Mouse (Mus musculus) neural tube, embryonic 14.5 days (tissue): ENCODE results near the gene Pxn. TPM values are rescaled to one million over a fixed set of nuclear protein-coding genes. Genes with fewer than 3 reads are reported as not detected.
A peak's percentile ranks its signal among the peaks of the same experiment; 100 is the strongest.

Experiments used
- ATAC-seq: fragments of 200-750 bp; cut with Nextera tagmentation; 2 replicates; pipeline ENCODE4 v1.8.0; 2017; ENCODE audit warnings: low read depth, mild to moderate bottlenecking, moderate TSS enrichment, moderate library complexity
- H3K27ac ChIP-seq: fragments of 300-500 bp; sonication (generic); 2 replicates; pipeline ENCODE4 v1.5.1; 2014; ENCODE audit warnings: low read depth, mild to moderate bottlenecking, control low read depth, low read length, moderate library complexity, mixed read lengths
- H3K27me3 ChIP-seq: fragments of 300-500 bp; sonication (generic); 2 replicates; pipeline ENCODE4 v1.6.1; 2014; ENCODE audit warnings: low read length; ENCODE audit not compliant: control insufficient read depth, insufficient read depth
- H3K36me3 ChIP-seq: fragments of 300-500 bp; sonication (generic); 2 replicates; pipeline ENCODE4 v1.6.1; 2014; ENCODE audit warnings: low read length, mixed read lengths; ENCODE audit not compliant: control insufficient read depth, insufficient read depth
- H3K4me1 ChIP-seq: fragments of 300-500 bp; sonication (generic); 2 replicates; pipeline ENCODE4 v1.6.1; 2014; ENCODE audit warnings: low read length; ENCODE audit not compliant: control insufficient read depth, insufficient read depth
- H3K4me2 ChIP-seq: fragments of 300-500 bp; sonication (generic); 2 replicates; pipeline ENCODE4 v1.6.1; 2014; ENCODE audit warnings: mild to moderate bottlenecking, low read depth, low read length, control low read depth
- H3K4me3 ChIP-seq: fragments of 300-500 bp; sonication (generic); 2 replicates; pipeline ENCODE4 v1.5.1; 2014; ENCODE audit warnings: low read depth, low read length, control low read depth, mixed read lengths
- H3K9ac ChIP-seq: fragments of 300-500 bp; sonication (generic); replicated peaks from 2 replicates; pipeline ENCODE4 v1.6.1; 2014; ENCODE audit warnings: low read depth, mild to moderate bottlenecking, control low read depth, low read length, mixed read lengths
- H3K9me3 ChIP-seq: fragments of 300-500 bp; sonication (generic); 2 replicates; pipeline ENCODE4 v1.6.1; 2016; ENCODE audit warnings: low read length; ENCODE audit not compliant: control insufficient read depth
- WGBS: fragments of 180-500 bp; shearing (Covaris S2); extraction: QIAGEN DNeasy Blood & Tissue Kit; methylation state at CpG from one replicate; pipeline ENCODE4 v1.1.7; 2014; 5-methylcytosine and 5-hydroxymethylcytosine counted together
- polyA plus RNA-seq: library from polyadenylated mRNA; unstranded; fragments of >200 nt; fragmentation: Nextera tagmentation; extraction: Ambion mirVana; gene quantifications from 2 replicates; pipeline ENCODE4 v1.2.1, GENCODE M21; 2014

Gene Pxn
- polyA plus RNA-seq, 1 experiment from 2014 or later, result 8.5 TPM

DNA sequence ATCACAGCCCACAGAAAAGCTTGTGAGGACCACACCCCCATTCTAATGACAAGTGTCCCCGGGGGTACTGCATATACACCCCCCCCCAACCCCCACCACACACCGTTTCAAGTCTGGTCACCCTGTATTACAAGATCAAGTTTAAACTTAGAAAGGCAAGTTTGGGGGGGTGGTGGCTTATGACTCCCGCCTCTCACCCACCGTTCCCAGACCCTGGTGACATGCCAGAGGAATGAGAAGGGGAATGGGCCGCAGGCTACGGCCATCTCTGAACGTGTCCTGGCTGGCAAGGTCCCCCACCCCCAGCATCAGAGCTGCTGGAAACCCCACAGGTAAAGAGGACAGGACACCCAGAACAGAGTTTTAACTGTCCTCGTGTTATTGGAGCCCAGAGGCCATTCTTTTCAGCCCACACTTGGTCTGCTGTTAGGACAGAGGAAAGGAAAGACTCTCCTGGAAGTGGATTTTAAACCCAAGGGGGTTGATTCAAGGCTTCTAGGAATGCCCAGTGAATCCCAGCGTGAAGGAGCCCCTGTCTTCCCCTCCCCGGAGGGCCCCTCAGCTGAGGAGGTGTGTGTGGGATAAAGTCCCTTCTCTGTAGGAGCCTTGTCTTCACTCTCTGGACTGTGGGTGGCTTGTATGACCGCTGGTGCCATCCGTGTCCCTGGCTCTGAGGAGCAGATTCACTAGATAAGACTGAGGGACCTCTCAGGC, 948 bp downstream of the Pxn start:
- Histone ChIP-seq H3K9ac (peak overlapping the region; percentile 76), H3K27me3 (no peaks in the 10 kb centered on the region), H3K27ac (no peak overlapping the region), H3K4me1 (peaks cover 27% of the 10 kb centered on the region), H3K9me3 (no peaks in the 10 kb centered on the region), H3K4me3 (peak overlapping the region; percentile 75), H3K4me2 (peak overlapping the region; percentile 82), H3K36me3 (no peaks in the 10 kb centered on the region)
- WGBS, result 36% methylated on average over 12 of the region's 12 CpGs
- no peak for ATAC-seq

- H3K4me3 ChIP-seq, result peak overlapping the region; percentile 75
- no peaks in the 10 kb centered on the region for H3K36me3 ChIP-seq
- peak overlapping the region; percentile 82 for H3K4me2 ChIP-seq
- no peaks in the 10 kb centered on the region for H3K27me3 ChIP-seq
- H3K9ac ChIP-seq, result peak overlapping the region; percentile 76; the same call in 1 of the 2 replicates
- no peaks in the 10 kb centered on the region for H3K9me3 ChIP-seq
- no peak for ATAC-seq
- peaks cover 27% of the 10 kb centered on the region for H3K4me1 ChIP-seq
- WGBS, result 54% methylated on average over 18 of the region's 18 CpGs
- H3K27ac ChIP-seq, result no peak overlapping the region
Measured at GRCm38 (mm10) chr5:115507981-115508858, 1.7 kb downstream of the Pxn start.

DNA sequence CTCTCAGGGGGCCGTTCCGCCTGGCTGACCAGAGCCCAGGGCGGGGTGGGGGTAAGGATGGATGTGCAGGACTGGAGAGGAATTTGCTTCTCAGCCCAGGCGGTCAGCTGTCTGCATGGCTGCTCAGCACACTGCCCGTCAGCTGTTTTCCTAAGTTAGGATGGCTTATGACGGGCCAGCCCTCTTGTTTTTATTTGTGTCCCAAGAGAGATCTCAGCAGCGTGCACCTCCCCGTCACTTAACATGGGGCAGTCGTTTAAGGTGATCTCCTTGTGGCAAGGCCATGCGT, 2.3 kb downstream of the Pxn start:
- peaks cover 27% of the 10 kb centered on the region for H3K4me1 ChIP-seq
- peak overlapping the region; percentile 75; the same call in 1 of the 2 replicates for H3K4me3 ChIP-seq
- H3K27me3 ChIP-seq, result no peaks in the 10 kb centered on the region
- H3K9ac ChIP-seq, result 0 out of 2 replicates have a peak overlapping the region, but pooled peaks have one; percentile 33
- 26% methylated on average over 10 of the region's 10 CpGs for WGBS
- peak; percentile 29; the same call in 1 of the 2 replicates for ATAC-seq
- peak overlapping the region; percentile 82 for H3K4me2 ChIP-seq
- H3K27ac ChIP-seq, result no peak overlapping the region
- H3K36me3 ChIP-seq, result no peaks in the 10 kb centered on the region
- H3K9me3 ChIP-seq, result no peaks in the 10 kb centered on the region

DNA sequence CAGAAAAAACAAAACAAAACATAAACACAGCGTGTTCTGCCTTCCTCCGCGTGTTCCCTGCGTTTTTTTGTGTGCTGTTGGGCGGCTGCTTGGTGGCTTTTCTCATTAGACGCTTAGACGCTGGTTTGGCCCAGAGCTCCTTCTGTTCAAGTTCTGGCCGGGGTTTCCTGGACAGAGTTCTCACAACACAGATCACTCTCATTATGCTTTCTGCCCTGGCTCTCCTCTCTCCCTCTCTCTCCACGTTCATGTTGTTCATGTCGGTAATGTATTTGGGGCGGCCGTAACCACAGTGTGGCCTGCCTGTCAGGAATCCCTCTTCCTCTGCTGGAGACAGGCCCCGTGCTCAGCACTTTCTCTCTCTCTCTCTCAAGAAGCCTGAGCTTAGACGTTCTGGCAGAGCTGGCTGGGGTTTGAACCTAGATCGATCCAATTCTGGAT, 2.9 kb downstream of the Pxn start:
- ATAC-seq, result no peak
- Histone ChIP-seq H3K4me1 (peaks cover 28% of the 10 kb centered on the region), H3K36me3 (no peaks in the 10 kb centered on the region), H3K4me2 (peak overlapping the region; percentile 82; the same call in 1 of the 2 replicates), H3K27me3 (no peaks in the 10 kb centered on the region), H3K27ac (peak overlapping the region; percentile 28; the same call in 1 of the 2 replicates), H3K4me3 (no peak overlapping the region), H3K9ac (no peak overlapping the region), H3K9me3 (no peaks in the 10 kb centered on the region)
- 43% methylated on average over 15 of the region's 15 CpGs for WGBS

DNA sequence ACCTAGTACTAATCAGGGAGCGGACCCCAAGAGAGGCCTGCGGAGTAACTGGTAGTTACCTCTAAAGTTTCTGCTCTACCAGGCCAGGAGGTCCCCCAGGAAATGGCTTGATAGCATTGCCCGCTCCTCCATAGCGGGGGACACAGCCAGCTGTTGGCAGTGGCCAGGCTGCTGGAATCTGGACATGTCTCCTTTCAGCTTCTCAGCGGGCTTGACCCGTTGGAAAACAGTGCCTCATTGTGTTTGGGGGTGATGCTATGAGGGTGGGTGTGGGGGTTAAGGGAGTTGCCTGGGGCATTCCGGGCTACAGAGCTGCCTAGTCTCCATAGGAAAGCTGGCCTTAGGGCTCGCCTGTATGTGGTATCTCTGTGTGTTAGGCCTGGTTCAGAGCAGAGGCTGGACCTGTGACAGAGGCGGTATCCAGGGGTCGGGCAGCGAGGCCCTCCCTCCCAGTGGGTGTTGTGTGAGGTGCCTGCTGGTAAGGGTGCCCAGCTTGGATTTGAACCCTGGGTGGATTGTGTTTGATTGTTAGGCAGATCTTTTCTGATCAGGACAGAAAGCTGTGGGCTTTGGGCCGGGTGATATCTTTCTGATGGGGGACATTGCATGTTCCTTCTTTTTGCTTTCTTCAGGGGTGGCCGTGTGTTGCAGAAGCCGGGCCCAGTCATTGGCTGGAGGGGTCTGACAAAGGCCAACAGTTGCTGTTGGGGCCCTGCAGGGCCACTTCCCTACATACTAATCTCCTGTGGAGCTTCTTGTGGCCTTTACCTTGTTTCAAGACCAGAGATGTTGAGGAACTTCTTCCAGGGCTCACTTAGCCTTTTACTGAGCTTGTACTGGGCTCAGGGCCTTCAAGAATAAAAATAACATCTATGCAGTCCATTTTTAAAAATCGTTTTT, 3.6 kb downstream of the Pxn start:
- Histone ChIP-seq H3K4me2 (peak overlapping the region; percentile 82; the same call in 1 of the 2 replicates), H3K4me3 (no peak overlapping the region), H3K9me3 (no peaks in the 10 kb centered on the region), H3K27ac (0 out of 2 replicates have a peak overlapping the region, but pooled peaks have one; percentile 28), H3K4me1 (peaks cover 35% of the 10 kb centered on the region), H3K27me3 (no peaks in the 10 kb centered on the region), H3K9ac (no peak overlapping the region), H3K36me3 (no peaks in the 10 kb centered on the region)
- WGBS, result 65% methylated on average over 15 of the region's 15 CpGs
- ATAC-seq, result no peak

- no peak for ATAC-seq
- no peak overlapping the region for H3K9ac ChIP-seq
- no peaks in the 10 kb centered on the region for H3K9me3 ChIP-seq
- peaks cover 35% of the 10 kb centered on the region for H3K4me1 ChIP-seq
- 77% methylated on average over 7 of the region's 7 CpGs for WGBS
- H3K27ac ChIP-seq, result no peak overlapping the region
- H3K27me3 ChIP-seq, result no peaks in the 10 kb centered on the region
- H3K36me3 ChIP-seq, result no peaks in the 10 kb centered on the region
- H3K4me2 ChIP-seq, result no peak overlapping the region
- no peak overlapping the region for H3K4me3 ChIP-seq
Measured at GRCm38 (mm10) chr5:115512375-115512774, 5.9 kb downstream of the Pxn start.

DNA sequence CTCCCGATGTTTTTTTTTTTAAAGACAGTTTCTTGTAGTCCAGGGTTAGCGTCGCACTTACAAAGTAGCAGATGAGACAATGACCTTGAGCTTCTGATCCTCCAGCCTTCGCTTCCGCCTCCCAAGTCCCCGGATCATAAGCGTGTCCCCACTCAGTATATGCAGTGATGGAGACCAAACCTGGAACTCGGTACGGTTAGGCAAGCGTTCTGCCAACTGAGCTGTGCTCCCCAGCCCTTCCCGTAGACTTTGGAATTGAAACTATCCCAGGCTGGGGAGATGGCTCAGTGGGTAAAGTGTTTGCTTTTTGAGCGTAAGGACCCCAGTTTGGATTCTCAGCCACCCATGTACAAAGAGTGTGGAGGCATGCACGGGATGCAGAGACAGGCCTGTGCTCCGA, 6.8 kb downstream of the Pxn start:
- H3K36me3 ChIP-seq, result no peaks in the 10 kb centered on the region
- WGBS, result 96% methylated on average over 14 of the region's 14 CpGs
- no peak overlapping the region for H3K27ac ChIP-seq
- peaks cover 28% of the 10 kb centered on the region for H3K4me1 ChIP-seq
- H3K9ac ChIP-seq, result no peak overlapping the region
- no peak overlapping the region for H3K4me2 ChIP-seq
- no peaks in the 10 kb centered on the region for H3K9me3 ChIP-seq
- no peak for ATAC-seq
- H3K4me3 ChIP-seq, result no peak overlapping the region
- no peaks in the 10 kb centered on the region for H3K27me3 ChIP-seq

DNA sequence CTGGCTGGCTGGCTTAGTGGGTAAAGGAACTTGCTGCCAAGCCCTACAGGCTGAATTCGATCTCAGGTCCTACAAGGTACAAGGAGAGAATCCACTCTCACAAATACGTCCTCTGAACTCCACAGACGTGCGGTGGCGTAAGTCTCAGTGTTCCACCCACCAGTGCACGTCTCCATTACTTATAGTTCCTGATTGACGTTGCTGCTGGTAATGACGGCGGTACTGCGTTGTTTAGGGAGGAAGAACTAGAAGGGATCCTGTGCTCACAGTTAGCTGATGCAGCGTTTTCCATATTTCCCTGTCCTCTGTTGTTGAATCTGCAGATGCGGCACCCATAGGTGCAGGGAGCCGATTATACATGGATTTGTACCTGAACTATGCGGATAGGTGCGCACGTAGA, 7.2 kb downstream of the Pxn start:
- peaks cover 23% of the 10 kb centered on the region for H3K4me1 ChIP-seq
- WGBS, result 94% methylated on average over 16 of the region's 16 CpGs
- no peak overlapping the region for H3K27ac ChIP-seq
- no peaks in the 10 kb centered on the region for H3K36me3 ChIP-seq
- H3K9me3 ChIP-seq, result no peaks in the 10 kb centered on the region
- no peak overlapping the region for H3K9ac ChIP-seq
- no peak overlapping the region for H3K4me3 ChIP-seq
- no peak for ATAC-seq
- no peaks in the 10 kb centered on the region for H3K27me3 ChIP-seq
- H3K4me2 ChIP-seq, result no peak overlapping the region
